Mouse (Mus musculus) common myeloid progenitor, adult 5-6 weeks (primary cell): ENCODE results near the gene Lrrc25. TPM values are rescaled to one million over a fixed set of nuclear protein-coding genes. Genes with fewer than 3 reads are reported as not detected.
A peak's percentile ranks its signal among the peaks of the same experiment; 100 is the strongest.

ENCODE experiments used
- ATAC-seq: replicated peaks from 2 replicates; pipeline ENCODE4 v1.8.0; 2016; ENCODE audit warnings: low read depth, mild to moderate bottlenecking, moderate TSS enrichment, inconsistent platforms; ENCODE audit not compliant: poor library complexity, severe bottlenecking
- total RNA-seq: library from RNA; stranded (forward); fragments of 200-1000, 187-1606 nt; gene quantifications from 2 replicates; pipeline ENCODE4 v1.2.3, GENCODE M21; 2017

The Lrrc25 gene
- total RNA-seq, 1 experiment from 2014 or later: 2.6 TPM

DNA sequence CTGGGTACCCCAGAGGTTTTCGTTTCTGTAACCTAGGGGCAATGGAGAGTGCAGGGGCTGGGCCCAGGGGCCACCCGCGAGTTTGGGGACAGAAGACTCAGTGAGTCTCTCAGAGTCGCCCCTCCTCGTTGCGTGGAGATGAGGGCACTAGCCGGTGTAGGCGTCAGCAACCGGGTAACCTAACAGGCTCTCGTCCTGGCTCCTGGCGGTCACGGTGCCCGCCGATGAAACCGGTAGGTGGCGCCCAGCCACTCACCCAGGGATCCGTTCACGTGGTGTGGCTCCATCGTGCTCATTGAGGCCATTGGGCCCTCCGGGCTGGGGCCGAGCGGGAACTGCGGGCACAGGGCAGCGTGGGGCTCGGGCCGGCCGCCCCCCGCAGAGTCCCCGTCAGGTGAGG is 17.7 kb upstream of the Lrrc25 start:
- no peak for ATAC-seq

DNA sequence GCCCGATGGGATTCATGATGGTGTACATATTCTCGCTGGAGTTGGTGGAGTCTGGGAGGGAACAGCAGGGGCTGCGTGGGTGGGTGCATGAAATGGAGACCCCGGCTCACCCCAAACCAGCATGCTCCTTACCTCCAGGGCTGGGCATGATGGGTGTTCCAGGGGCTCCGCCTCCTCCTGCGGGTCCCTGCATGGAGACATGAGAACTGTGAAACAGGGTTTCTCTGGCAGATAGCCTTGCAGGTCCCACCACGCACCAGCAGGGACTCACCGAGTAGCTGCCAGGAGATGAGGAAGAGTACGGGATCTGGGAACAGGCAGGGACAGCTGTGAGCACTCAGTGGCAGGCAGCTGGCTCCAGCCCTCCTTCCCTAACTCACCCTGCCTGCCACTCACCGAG is 17.2 kb upstream of the Lrrc25 start:
- no peak for ATAC-seq

DNA sequence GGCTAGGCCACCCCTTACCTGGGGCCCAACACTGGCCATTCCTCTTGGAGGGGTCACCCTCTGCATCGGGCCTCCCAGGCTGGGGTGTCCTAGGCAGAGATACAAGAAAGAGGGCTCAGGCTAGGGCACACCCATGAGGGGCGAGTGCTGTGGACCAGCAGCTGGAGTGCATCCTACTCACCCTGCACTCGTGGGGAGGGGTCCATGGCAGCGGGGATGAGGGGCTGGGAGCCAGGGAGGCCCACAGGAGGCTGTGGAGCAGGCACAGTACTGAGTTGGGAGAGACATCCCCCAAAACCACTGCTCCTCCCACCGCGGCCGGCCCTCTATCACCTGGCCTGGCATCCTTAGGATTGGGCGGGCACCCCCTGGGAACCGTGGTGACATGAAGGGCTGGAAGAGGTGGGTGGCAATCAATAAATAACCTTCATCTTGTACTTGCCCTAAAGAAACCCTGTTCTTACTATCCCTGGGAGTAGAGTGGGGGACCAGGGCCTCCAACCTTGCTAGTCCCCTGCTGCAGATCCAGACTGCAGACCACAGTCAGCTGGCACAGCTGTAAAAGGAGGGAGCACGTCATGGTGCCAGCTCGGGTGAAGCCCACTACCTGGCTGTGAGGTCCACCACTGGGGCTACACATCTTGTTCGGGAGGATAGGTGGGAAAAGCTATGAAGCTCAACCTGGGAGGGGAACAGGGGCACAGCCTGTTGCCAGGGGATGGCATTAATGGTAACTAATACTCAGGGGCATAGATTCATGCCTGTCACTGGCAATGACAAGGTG is 16.3 kb upstream of the Lrrc25 start:
- no peak for ATAC-seq

DNA sequence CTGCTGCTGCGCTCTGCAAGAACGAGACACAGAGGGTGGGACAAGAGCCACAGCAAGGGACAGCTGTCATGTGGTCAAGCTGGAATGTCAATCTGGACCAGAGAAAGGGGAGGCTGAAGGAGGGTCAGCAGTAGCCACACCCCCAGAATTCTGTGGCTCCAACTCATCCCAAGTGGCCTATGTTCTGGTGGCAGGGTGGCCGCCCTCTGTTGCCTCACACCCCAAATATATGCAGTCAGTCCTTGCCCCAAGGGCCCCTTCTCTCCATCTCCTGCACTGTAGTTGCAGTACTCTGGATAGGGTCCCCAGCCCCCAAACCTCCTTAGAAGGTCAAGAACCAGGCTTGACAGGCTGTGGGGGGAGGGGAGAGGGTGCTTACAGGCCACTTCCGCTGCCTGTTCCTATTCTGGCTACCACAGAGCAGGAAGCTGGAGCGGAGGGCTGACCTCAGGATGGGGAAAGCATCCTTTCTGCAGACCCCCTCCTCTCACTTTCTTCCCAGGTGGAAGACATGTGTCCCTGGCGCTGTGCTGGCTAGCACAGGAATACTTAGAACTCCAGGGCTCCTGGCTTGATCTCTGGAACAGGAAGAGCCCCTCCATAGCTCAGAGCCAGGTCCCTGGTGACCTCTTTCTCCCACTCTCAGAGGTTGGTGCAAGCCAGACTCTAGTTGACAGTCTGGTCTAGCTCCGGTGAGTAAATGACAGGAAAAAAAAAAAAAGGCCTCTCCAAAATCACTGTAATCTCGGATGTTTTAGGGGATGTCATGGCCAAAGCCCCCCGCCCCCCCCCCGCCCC is 15.3 kb upstream of the Lrrc25 start:
- ATAC-seq: 0 out of 2 replicates have a peak, but pooled peaks have one; percentile 2

DNA sequence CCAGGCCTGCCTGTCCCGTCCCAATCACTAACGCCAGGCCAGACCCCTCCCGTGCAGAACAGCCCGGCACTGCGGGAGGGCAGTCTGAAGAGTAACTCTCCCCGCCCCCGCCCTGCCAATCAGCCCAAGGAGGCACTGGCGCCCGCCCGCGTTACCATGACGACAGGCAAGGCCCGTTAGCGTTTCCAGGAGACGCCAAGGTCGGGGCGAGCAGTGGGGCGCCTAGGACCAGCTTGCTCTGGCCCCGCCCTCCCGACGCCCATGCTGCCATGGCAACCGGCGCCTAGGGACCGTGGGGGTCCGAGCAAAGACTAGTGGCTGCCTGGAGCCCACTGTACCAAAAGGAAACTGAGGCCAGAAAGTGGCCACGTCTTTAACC is 14.7 kb upstream of the Lrrc25 start:
- ATAC-seq: peak; percentile 79

DNA sequence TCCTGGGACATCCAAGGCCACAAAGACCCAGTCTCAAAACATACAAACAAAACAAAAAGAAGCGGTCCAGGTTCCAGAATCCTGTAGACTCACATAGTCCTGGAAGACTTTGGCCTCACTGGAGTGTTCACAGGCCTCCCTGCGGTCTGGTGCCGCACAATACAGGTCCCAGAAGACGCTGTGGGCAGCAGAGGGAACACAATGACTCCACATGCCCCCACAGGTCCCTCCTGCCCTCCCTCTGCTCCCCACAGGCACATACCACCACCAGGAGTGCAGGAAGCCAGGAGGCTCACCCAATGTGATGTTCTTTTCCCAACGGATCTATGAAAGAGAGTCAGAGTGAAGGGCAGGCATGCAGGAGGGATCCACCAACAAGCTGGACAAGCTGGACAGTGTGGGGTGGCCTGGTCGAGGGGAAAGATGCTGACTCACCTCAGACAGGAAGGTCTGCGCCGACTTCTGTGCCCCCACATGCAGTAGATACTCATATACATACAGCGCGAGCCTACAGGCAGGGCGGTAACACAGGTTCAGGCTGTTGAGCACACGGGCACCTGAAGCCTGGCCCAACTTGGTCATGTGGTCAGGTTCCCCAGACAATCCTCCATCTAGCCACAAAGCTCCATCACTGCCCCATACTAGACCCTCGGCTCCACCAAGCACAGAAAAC is 13.7 kb upstream of the Lrrc25 start:
- no peak for ATAC-seq

DNA sequence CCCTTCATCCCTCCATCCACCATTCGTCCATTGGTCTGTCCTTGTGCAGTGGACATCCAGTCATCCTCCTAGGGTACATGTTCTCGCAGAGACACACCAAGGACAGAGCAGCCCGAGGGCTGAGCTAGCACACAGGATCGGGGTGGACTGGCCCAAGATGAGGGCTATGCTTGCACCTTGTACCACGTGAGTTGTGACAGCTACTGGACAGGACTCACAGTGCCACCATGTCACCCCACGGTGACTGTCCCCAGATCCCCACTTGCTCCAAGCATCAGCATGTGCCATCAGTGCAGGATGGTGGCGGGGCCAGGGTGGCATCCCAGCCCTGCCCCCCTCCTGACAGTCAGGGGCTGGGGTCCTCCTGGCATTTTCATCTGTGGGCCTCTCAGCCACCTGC is 11.4 kb upstream of the Lrrc25 start:
- ATAC-seq: no peak

DNA sequence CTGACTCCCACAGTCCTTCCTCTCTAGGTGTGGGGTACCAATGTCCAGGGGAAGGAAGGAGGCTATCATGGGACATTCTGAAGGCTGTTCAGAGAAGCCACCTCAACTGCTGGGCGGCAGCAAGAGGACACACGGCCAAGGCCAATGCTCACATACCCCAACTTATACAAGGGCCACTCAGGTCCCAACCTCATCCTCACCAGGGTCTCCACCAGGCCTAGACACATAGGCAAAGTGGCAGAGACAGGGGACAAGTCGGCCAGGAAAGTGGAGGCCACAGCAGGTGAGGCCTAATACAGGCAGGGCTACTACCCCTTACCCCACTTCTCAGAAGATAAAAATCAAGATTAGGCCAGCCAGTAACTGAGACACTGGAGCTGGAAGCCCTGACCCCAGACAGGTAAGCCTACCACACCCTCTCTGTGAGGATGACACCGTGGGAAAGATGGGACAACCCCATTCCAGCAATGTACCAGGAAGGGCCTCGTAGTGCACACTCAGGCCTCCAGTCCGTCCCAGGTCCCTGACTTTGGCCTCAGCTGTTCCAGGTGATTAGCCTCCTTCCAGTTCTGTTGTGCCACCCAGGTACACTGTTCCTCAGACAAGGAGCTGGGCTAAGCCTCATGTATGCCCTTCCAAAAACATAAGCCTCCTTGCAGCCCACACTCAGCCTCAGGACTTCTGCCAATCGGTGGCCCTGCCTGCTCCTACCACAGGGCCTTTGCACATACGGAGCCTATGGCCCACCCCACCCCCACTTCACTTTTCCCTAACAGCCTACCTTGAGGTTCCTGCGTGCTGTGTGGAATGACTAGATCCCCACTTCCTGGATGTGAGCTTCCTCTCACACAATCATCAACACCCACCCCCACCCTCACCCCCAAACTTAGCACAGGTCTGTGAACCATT is 9.8 kb upstream of the Lrrc25 start:
- ATAC-seq: no peak

DNA sequence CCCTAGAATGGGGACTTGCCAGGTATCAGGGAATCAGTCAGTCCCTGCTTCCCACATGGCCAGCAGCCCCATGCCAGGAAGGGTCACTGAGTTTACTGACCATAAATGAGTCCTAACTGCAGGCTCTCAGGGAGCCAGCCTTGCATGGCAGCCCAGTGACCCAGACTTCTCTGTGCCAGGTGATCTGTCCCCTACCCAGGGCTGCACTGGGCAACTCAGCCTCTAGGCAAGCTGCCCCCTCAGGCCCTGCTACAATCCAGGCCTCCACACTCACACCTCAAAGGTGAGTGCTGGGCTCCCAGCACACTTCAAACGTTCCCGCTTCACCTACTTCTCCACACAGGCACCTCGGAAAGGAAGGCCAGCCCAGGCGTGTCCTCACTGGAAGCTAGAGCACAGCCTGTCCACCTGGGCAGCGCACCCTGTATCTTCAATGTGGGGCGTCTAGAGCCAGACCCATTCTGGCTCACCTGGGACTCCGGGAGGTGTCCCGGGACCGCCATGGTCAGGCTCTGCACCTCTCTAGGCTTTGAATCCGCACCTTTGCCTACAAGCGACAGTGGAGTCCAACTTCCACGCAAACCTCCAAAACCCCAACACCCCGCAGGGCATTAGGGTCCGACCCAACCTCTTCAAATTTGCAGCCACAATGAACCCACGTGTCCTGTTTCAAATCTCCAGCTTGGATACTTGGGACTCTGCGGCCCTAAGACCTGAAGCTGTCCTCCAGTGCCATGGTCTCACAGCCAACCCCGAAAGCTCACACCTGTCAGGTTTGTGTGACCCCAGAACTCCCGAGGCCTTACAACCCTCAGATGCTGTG is 9.0 kb upstream of the Lrrc25 start:
- ATAC-seq: no peak

DNA sequence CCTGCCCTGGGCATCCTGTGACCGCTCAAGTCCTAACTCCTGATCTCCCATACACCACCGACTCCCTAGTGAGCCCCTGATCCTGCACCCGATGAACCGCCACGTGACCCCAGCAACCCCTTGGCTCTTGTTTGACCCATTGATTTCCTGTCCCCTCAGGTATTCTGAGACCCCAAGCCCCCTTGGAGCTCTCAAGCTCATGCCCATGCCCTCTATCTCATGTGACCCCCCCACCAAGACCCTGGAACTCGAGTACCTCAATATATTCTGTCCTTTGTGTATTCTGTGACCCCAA is 8.4 kb upstream of the Lrrc25 start:
- ATAC-seq: no peak

DNA sequence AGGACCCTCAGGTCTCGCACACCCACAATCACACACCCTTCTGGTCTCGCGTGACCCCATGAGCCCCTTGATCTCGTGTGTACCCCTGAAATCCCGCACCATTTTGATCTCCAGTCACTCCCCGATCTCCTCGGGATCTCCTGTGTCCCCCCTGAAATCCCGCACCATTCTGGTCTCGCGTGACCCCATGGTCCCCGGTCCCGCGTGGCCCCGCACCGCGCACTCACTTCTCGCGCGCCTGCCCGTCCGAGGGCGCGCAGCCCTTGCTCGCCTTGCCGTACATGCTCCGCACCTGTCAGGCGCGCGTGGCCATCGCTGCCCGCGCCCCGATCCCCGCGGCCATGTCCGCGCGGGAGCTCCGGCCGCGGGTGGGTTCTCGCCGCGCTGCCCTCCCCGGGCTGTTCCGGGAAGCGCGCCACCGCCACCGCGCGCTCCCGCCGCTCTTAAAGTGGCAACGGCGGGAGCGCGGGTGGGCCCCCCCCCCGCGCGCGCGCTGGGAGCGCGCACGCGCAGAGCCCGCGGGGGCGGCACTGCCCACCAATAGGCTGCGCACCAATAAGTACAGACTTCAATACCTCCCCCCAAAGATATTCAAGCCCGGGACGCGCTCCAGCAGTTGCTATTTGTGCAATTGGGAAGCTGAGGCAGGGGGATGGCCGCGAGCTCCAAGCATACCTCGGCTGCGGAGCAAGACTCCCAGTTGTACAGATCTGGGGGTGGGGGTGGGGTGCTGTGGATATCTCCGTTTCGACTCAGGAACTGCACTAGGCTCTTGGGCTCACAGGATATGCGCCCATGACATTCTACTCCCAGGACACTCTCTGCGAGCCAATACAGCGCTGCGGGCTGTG is 7.8 kb upstream of the Lrrc25 start:
- no peak for ATAC-seq

DNA sequence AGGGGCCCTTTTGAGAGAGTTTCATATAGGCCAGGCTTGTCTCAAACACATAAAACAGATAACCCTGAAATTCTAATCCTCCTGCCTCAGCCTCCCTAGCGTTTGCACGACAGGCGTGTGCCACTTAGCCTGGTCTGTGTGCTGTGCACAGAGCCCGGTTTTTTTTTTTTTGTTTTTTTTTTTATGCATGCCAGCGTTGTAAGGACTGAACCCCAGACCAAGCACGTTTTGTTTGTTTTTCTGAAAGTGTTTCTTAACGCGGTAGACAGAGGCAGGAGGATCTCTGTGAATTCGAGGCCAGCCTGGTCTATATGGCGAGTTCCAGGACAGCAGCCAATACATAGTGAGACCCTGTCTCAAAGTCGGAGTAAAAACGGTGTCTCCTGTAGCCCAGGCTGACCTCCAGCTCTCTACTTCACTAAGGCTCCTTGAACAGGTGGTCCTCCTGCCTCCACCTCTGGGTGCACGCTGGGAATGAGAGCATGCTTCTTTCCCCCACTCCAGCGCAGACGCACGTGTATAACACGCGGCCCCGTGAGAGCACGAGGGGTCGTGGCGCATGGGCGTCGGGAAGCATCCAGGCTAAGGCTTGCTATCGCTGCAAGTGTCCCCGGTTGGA is 7.1 kb upstream of the Lrrc25 start, which contains the start of gene Ssbp4:
Gene Ssbp4 (minus strand): TSS at position 124 of the 619 bp plus-strand sequence.
- ATAC-seq: no peak

DNA sequence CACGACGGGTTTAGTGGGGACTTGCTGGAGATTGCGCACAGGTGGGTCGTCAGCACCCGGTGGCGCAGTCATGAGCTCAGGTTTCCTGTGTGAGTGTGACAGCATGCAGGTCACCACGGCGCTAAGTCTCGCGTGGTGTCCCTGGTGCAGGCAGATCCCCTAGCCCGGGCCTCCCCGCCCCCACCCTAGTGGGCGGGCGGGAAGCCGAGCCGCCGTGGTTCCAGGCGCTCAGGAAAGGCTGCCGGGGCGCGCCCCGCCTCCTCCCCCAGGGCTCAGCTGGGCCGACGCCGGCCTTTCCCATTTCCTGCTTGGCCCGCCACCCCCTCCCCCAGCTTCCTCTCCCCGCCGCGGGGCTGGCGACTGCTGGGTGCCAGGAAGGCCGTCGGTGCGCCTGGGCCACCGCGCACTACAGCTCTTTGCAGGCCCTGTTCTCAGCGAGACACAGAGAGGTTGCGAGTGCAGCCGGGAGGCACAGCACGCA is 6.5 kb upstream of the Lrrc25 start:
- ATAC-seq: peak; percentile 28

DNA sequence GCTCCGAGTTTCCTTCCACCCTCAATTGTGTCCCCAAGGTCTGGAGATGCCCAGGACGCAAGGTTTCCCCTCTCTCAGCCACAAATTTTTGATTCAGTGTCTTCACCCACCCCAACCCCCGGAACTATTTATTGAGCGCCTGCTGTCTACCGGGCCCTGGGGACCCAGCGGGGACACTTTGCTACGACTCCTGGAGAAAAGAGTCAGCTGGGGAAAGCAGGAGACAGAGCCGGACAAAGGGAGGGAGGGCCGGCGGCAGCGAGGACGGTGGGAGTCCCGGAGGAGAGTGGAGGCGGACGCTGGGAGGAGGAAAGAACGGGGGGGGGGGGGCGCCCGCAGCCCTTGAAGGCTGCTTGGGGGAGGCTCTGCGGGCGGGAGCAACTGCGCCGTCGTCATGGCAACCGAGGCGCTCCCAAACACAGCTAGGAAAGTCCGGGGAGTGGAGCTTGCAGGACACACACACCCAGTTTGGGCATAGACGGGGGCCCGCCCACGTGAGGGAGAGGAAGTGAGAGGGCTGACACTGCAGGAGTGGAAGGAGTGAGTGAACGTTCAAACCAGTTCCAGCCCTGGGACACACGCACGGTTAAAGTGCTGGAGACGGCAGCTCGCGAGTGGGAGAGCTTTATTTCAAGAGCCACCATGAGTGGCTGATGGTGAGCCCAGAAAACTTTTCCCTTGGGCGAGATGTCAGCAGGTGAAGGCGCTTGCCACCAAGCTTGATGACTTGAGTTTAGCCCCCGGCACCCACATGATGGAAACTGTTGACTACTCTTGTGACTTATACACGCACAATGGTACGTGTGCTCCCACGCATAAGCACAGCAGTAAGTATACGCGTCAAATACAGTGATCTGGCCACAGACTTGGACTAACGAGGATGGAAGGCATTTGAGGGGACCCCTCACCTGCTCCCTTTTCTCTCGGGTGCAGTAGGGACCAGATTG is 5.8 kb upstream of the Lrrc25 start:
- ATAC-seq: peak; percentile 52

DNA sequence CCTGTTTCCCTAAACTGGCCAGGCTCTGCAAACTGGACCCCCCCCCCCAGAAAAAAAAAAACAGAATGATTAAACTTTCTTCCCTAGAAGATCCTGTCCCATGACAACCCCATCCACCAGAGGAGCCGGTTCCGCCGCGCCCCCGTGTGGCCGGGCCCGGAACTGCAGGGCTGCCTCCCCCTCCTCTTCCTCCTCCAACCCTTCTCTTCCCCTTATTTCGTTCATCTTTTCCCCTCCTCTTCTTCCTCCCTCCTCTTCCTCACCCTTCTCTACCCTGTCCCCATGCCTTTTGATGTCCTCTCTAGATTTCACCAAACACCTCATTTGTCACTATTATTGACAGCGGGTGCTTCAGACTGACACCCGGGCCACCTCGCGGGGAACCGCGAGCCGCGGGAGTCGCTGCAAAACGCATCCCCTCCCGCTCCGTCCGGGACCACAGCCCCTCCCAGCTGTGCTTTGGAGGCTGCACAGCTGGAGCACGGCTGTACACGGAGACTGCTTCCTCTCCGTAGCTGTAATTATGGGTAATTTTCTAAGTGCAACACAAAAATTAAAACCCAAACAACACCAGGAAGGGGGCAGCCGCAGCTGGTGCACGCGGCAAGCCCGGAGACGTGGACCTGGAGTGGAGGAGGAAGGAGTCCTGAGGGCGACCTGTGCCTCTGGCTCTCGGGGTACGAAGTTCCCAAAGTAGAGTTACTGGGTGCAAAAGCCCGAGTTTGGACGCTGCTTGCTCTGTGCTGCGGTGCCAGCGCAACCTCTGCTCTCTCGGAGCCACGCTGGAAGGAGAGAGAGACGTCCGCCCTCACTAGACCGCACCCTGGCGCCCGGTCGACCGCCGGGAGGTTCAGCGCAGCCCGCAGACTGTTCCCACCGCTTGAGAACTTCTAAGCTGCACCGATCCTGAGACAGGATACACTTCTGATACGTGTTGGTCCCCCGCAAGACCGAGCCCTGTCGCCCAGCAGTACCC is 4.9 kb upstream of the Lrrc25 start:
- ATAC-seq: peak; percentile 14; the same call in 1 of the 2 replicates

DNA sequence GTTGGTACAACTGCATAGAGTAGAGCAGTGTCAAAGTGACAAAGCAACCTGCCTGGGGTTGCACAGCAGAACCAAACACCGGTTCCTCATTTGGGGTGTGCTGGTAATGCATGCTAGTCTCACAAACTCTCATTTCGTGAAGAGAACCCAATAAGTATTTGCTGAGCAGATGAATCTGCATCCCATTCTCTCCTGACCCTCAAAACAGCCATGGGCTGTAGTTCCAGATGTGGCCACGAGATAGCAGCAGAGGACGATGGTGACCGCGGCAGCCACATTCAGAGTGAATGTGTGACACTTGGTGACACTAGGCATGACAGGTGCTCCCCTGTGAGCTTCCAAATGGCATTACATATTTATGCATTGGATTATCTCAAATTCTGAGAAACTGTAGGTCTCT is 4.1 kb upstream of the Lrrc25 start:
- ATAC-seq: peak; percentile 42
